Mouse (Mus musculus): ENCODE measurements around the gene Crlf3. TPM values are rescaled to one million over a fixed set of nuclear protein-coding genes. Genes with fewer than 3 reads are reported as not detected.

Gene Crlf3
- polyA plus RNA-seq (2015; fragmentation: Nextera tagmentation; extraction: Ambion mirVana), result 97.9 and 110 TPM in 2 replicates

GRCm38 (mm10) chr11:80080826-80081728, at the start of gene Crlf3:
Gene Crlf3 (minus strand): TSS chr11:80080991.

GRCm38 (mm10) chr11:80088917-80089816, 8.4 kb upstream of the Crlf3 start, which contains the start of gene Atad5:
Gene Atad5 (plus strand): TSS chr11:80089400.

Other genes with a start within 250 kb of the Crlf3 start
- 25.1 and 28.4 TPM in 2 replicates for gene Utp6, start 118.6 kb downstream of the Crlf3 start, polyA plus RNA-seq (2015; fragmentation: Nextera tagmentation; extraction: Ambion mirVana)
- 33.6 and 34.4 TPM in 2 replicates for gene Suz12, start 87.9 kb downstream of the Crlf3 start, polyA plus RNA-seq (2015; fragmentation: Nextera tagmentation; extraction: Ambion mirVana)
- 14.4 and 16.7 TPM in 2 replicates for gene Atad5, start 8.4 kb upstream of the Crlf3 start, polyA plus RNA-seq (2015; fragmentation: Nextera tagmentation; extraction: Ambion mirVana)
- gene Tefm, start 61.2 kb upstream of the Crlf3 start, polyA plus RNA-seq (2015; fragmentation: Nextera tagmentation; extraction: Ambion mirVana), result 12.3 and 12.5 TPM in 2 replicates
- 3.2 and 4.0 TPM in 2 replicates for gene Adap2, start 73.1 kb upstream of the Crlf3 start, polyA plus RNA-seq (2015; fragmentation: Nextera tagmentation; extraction: Ambion mirVana)
- 6.5 and 7.6 TPM in 2 replicates for gene Rnf135, start 102.9 kb upstream of the Crlf3 start, polyA plus RNA-seq (2015; fragmentation: Nextera tagmentation; extraction: Ambion mirVana)
- gene Rhot1, start 128.0 kb upstream of the Crlf3 start, polyA plus RNA-seq (2015; fragmentation: Nextera tagmentation; extraction: Ambion mirVana), result 18.3 and 22.2 TPM in 2 replicates
- gene Rhbdl3, start 219.9 kb upstream of the Crlf3 start, polyA plus RNA-seq (2015; fragmentation: Nextera tagmentation; extraction: Ambion mirVana), result 1.1 and 1.4 TPM in 2 replicates